Mouse (Mus musculus) thymus, adult 2 months (tissue): ENCODE results near the gene Gm13103. TPM values are rescaled to one million over a fixed set of nuclear protein-coding genes. Genes with fewer than 3 reads are reported as not detected.
"Not testable (repeated sequence)": the region's sequence is repeated elsewhere in the genome, so short reads cannot be mapped to it uniquely, and the experiment has no call there.

Experiments
- DNase-seq: peaks from one replicate; pipeline ENCODE4 v3.0.0; 2021
- H3K27ac ChIP-seq: fragments of 200-500 bp; 2 replicates; pipeline ENCODE4 v1.5.1; 2012; ENCODE audit warnings: low read length, control low read depth; ENCODE audit not compliant: control insufficient read depth, insufficient read depth
- H3K27me3 ChIP-seq: fragments of 200-500 bp; 2 replicates; pipeline ENCODE4 v1.6.1; 2012; ENCODE audit warnings: mild to moderate bottlenecking, low read length, moderate library complexity, mixed read lengths; ENCODE audit not compliant: control insufficient read depth, insufficient read depth
- H3K36me3 ChIP-seq: fragments of 200-500 bp; 2 replicates; pipeline ENCODE4 v1.6.1; 2012; ENCODE audit warnings: mild to moderate bottlenecking, low read length, moderate library complexity; ENCODE audit not compliant: control insufficient read depth, insufficient read depth
- H3K4me1 ChIP-seq: fragments of 200-500 bp; replicated peaks from 2 replicates; pipeline ENCODE4 v1.6.1; 2012; ENCODE audit warnings: low read length; ENCODE audit not compliant: control insufficient read depth, insufficient read depth
- H3K4me3 ChIP-seq: fragments of 200-500 bp; 2 replicates; pipeline ENCODE4 v1.5.1; 2012; ENCODE audit warnings: mild to moderate bottlenecking, low read length, control low read depth, moderate library complexity; ENCODE audit not compliant: control insufficient read depth, insufficient read depth
- CTCF ChIP-seq: fragments of 200-500 bp; IDR thresholded peaks from 2 replicates; pipeline ENCODE4 v1.5.1; 2012; ENCODE audit warnings: mild to moderate bottlenecking, control low read depth, low read length, moderate library complexity, borderline replicate concordance; ENCODE audit not compliant: control insufficient read depth, poor library complexity, insufficient read depth; ENCODE audit errors: extremely low read depth
- POLR2A ChIP-seq: fragments of 200-500 bp; IDR thresholded peaks from 2 replicates; pipeline ENCODE4 v1.6.1; 2012; ENCODE audit warnings: mild to moderate bottlenecking, low read length, control low read depth, moderate library complexity; ENCODE audit not compliant: control insufficient read depth, poor library complexity, insufficient read depth; ENCODE audit errors: extremely low read depth
- WGBS: fragments of 180-500 bp; shearing (Covaris S2); methylation state at CpG from one replicate; pipeline ENCODE4 v1.1.7; 2018; 5-methylcytosine and 5-hydroxymethylcytosine counted together
- polyA plus RNA-seq: library from polyadenylated mRNA; depleted of rRNA; stranded (reverse); fragments of >200 nt; gene quantifications from 2 replicates; pipeline ENCODE4 v1.2.3, GENCODE M21; 2012; rRNA removed

Gm13103 gene
- polyA plus RNA-seq = not detected in 2 replicates

GRCm38 (mm10) chr4:143846197-143846596 is at the start of gene Gm13103:
Gene Gm13103, plus strand, starts transcription at chr4:143846497.
- H3K27ac ChIP-seq, H3K4me3 ChIP-seq, H3K4me1 ChIP-seq, H3K27me3 ChIP-seq, DNase-seq, H3K36me3 ChIP-seq: not testable (repeated sequence)

- no peaks in the 10 kb centered on the region for H3K4me1 ChIP-seq
- TF ChIP-seq CTCF = no peak
- no peak for TF ChIP-seq POLR2A
- H3K27ac ChIP-seq = no peak within 1 kb of the TSS
- H3K36me3 ChIP-seq = no peaks in the 10 kb centered on the region
- 81% methylated on average over 2 of the region's 2 CpGs for WGBS
- DNase-seq = no peak
- H3K4me3 ChIP-seq = no peak within 1 kb of the TSS
- H3K27me3 ChIP-seq = no peaks in the 10 kb centered on the region
Measured at GRCm38 (mm10) chr4:143815993-143816392, 30.3 kb upstream of the Gm13103 start, which contains the start of gene Gm13084. Gene Gm13084, minus strand, starts transcription at chr4:143816093.

GRCm38 (mm10) chr4:143882371-143882770 is 36.1 kb downstream of the Gm13103 start:
- 90% methylated on average over 1 of the region's 1 CpGs for WGBS
- H3K36me3 ChIP-seq, H3K27me3 ChIP-seq, DNase-seq, H3K27ac ChIP-seq, H3K4me3 ChIP-seq, H3K4me1 ChIP-seq: not testable (repeated sequence)

- H3K27ac ChIP-seq, H3K4me3 ChIP-seq, DNase-seq, H3K36me3 ChIP-seq, H3K27me3 ChIP-seq, H3K4me1 ChIP-seq: not testable (repeated sequence)
- WGBS = 81% methylated on average over 3 of the region's 3 CpGs
Measured at GRCm38 (mm10) chr4:143894406-143894805, 48.1 kb downstream of the Gm13103 start.

- WGBS = 90% methylated on average over 1 of the region's 1 CpGs
- not testable (repeated sequence) for DNase-seq
Measured at GRCm38 (mm10) chr4:143900280-143900679, 54.0 kb downstream of the Gm13103 start, which contains the start of gene Pramef6. Gene Pramef6, minus strand, starts transcription at chr4:143900380.

More at GRCm38 (mm10) chr4:143900280-143900679, 54.0 kb downstream of the Gm13103 start, which contains the start of gene Pramef6:
- not testable (repeated sequence) for H3K4me3 ChIP-seq, H3K4me1 ChIP-seq, H3K27ac ChIP-seq, H3K36me3 ChIP-seq, H3K27me3 ChIP-seq

Other genes starting within 250 kb of the Gm13103 start
- not detected in 2 replicates for gene Gm13083, start 231.5 kb upstream of the Gm13103 start, polyA plus RNA-seq
- not detected in 2 replicates for gene Gm13088, start 189.3 kb upstream of the Gm13103 start, polyA plus RNA-seq
- gene Gm13089, start 143.8 kb upstream of the Gm13103 start, polyA plus RNA-seq = not detected in 2 replicates
- gene Gm13078, start 127.0 kb upstream of the Gm13103 start, polyA plus RNA-seq = not detected in 2 replicates
- gene Gm13023, start 57.1 kb upstream of the Gm13103 start, polyA plus RNA-seq = not detected in 2 replicates
- gene Gm13084, start 30.4 kb upstream of the Gm13103 start, polyA plus RNA-seq = not detected in 2 replicates
- gene Pramef6, start 53.9 kb downstream of the Gm13103 start, polyA plus RNA-seq = not detected in 2 replicates
- not detected in 2 replicates for gene Pramef25, start 104.5 kb downstream of the Gm13103 start, polyA plus RNA-seq
- not detected in 2 replicates for gene Gm13101, start 120.5 kb downstream of the Gm13103 start, polyA plus RNA-seq
- gene Pramef17, start 147.9 kb downstream of the Gm13103 start, polyA plus RNA-seq = not detected in 2 replicates
- not detected in 2 replicates for gene Pramel4, start 212.6 kb downstream of the Gm13103 start, polyA plus RNA-seq